Mouse (Mus musculus) right cerebral cortex, postnatal 25 days (tissue): Measurements from ENCODE around the gene Macrod2.

ENCODE experiments used
- DNase-seq: peaks from one replicate; pipeline ENCODE4 v3.0.0; 2022

Gene Macrod2

DNA sequence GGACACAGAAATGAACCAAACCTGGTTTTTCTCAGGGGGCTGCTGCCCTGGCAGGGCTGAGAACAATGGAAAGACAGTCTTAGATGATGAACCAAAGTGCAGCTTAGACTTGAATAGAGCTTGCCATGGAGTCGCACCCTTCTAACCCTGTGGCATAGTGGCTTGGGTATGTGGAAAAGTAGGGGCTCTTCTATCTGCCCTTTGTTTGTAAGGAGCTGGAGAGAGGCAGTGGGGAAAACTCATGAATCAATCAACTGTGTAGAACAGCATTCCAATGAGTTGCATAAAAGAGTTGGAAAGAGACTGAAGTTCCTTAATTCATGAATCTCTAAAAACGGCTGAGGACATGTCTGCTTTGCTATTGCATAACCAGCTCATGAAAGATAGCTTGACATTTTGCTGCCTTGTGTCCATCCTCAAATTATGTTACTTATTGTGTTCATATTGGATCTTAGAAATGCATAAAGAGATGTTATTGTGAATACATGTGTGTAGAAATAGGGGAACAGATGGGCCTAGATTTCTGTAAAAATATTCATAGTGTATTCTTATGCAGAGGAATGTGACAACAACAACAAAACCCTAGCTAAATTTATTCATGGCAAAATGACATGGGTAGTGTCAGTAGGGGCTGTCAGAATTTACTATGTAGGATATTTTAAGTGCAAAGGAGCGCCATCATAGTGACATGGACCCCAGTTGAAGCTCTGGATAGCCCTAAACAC lies 197.6 kb downstream of the Macrod2 start:
- DNase-seq = no peak

DNA sequence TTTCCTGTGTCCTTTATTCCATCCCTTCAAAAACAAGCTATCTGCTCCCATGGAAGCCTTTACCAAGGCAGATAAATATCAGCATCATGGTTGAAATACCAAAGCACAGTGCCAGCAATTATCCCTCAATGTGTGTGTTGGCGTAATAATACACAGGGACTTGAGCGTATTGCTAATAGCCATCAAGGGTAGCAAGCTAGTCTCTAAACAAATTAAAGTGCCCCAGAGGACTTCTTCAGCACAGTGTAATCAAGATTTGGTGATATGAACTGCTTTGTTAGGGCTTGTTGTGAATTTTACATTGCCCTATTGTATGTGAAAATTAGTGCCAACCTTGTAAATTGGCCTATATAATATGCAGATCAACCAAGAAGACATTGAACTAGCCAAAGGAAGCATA lies 201.8 kb downstream of the Macrod2 start:
- no peak for DNase-seq

DNA sequence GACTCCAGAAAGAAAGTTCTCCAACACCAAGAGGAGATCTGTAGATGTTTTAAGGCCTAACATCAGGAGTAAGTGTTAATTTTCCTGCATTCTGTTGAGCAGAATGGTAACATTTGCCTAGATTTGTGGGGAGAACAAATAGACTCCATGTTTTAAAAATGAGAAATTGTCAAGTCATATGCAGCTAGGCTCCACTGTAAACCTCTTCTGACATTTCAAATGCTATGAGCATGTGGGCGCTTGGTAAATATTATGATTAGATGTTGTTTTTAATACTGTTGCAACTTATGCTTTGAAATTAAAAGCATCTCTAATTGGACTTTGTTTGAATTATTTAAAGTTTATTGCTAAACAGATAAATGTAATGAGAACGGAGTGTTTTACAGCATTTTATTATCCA lies 220.3 kb downstream of the Macrod2 start:
- DNase-seq = no peak

- DNase-seq = no peak
Observed at GRCm38 (mm10) chr2:140621730-140622337, 226.7 kb downstream of the Macrod2 start.

GRCm38 (mm10) chr2:140653481-140653880 lies 258.4 kb downstream of the Macrod2 start:
- no peak for DNase-seq

- no peak for DNase-seq
Observed at GRCm38 (mm10) chr2:140653978-140654377, 258.9 kb downstream of the Macrod2 start.

- DNase-seq = no peak
Observed at GRCm38 (mm10) chr2:140662673-140663072, 267.6 kb downstream of the Macrod2 start.

- no peak for DNase-seq
Observed at GRCm38 (mm10) chr2:140664381-140664780, 269.3 kb downstream of the Macrod2 start.

- DNase-seq = no peak
Observed at GRCm38 (mm10) chr2:140666846-140667245, 271.7 kb downstream of the Macrod2 start.

DNA sequence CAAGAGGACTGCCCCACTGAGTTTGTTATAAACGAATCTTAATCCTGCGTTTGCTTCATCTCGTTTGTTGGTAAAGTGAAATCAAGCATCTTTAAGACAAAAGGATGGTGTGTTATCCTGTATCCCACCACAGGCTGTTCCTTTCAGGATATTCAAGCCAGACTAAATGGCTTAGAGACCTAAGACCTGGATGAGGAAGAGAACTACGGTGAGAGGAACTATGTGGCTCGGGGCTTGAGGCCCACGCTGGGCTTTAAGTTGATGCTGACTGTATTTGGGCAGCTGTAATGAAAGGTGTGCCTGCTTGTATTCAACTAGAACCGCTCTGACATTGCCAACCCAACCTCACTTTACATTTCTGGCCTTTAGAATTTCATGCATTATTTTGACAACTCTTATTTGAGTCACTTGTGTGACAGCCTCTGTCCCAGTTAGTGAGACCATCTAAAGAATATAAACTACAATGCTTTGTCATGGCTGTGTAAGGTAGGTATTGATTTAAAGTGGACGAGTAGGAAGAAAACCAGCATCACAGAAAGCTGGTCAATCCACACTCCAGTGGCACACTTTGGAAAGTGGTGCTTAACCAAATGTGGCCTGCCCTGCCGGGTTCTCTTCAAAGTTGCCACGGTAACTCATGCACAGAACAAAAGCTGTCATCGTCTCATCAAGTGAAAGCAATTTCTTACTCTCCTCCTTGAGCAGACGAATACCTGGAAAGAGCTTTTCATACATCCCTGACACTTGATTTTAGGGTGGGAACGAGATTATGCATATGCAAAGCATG lies 272.3 kb downstream of the Macrod2 start:
- no peak for DNase-seq

DNA sequence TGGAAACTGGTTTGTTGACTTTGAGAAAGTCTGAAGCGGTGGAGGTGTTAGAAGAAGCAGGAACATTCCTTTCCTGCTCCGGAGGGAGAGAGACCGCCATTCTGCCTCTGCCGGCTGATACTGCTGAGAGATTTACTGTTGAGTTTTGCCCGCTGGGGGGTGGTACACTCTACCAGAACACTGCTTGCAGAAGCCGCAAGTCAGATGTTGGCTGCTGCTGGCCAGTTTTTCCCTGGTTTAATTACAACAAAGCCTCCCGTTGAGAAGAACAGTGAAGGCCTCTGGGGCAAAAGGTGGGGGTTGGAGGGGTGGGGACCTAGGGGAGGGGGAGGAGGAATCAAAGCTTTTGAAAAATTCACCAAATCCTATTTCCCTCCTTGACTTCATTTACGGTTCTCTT lies 273.2 kb downstream of the Macrod2 start:
- peak; percentile 73 for DNase-seq

- no peak for DNase-seq
Observed at GRCm38 (mm10) chr2:140669081-140669480, 274.0 kb downstream of the Macrod2 start.

DNA sequence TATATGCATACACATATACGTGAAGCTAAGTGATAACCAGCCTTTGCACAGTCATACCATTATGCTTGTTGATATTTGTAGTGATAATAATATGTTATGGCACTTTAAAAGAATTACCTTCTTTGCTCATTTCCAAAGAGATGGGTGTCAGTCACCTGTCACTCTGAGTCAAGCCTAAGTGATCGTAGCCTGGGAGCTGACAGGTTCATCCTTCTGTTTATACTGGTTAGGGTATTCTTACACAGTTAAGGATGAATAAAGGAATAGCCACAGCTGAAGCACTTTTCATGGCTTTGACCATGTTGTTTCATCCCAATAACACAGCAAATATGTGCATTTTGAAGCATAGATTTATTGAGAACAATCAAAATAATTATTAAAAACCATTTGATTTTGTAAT lies 274.7 kb downstream of the Macrod2 start:
- no peak for DNase-seq

- peak; percentile 74 for DNase-seq
Observed at GRCm38 (mm10) chr2:140670457-140670856, 275.3 kb downstream of the Macrod2 start.

GRCm38 (mm10) chr2:140670963-140671702 lies 276.0 kb downstream of the Macrod2 start, which contains the start of gene Flrt3:
Flrt3 (minus strand) TSS chr2:140671469.
- DNase-seq = peak; percentile 89

- DNase-seq = no peak
Observed at GRCm38 (mm10) chr2:140673466-140673865, 278.4 kb downstream of the Macrod2 start.

DNA sequence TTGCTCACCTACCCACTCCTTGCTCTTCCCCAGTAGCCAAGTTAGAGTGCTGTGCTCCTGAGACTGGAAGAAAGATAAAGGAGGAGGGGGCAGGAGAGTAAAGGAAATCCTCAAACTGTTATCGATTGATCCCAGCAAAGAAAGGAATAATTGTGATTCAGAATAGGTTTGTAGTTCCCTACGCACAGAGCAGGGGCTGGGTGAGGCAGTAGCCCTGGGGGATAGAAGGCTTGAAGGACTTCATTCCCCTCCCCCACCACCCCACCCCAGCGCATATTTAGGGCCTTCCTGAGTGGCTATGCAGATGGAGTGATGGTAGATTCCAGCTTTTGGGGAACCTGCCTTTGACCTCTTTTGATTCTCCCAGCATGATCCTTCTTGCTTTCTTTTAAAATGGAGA lies 281.6 kb downstream of the Macrod2 start:
- DNase-seq = no peak

GRCm38 (mm10) chr2:140690906-140691305 lies 295.8 kb downstream of the Macrod2 start:
- no peak for DNase-seq

- DNase-seq = no peak
Observed at GRCm38 (mm10) chr2:140691403-140691802, 296.3 kb downstream of the Macrod2 start.

DNA sequence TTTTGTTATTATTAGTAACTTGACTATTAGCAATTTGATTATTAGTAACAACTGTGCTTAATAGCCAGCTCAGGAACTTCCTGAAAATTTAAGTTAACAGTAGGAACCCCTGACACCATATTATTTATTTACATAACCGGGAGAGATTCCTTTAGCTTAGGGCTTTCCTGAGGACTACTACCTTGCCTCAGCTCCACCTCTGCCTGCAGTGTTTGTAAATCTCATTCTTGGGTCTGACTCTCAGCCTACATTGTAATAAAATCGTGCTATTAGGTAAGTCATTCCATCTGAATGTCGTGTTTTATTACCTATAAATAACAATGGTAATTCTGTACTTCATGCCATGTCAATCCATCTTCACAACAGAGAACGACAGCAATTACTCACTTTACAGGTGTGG lies 297.4 kb downstream of the Macrod2 start:
- no peak for DNase-seq

DNA sequence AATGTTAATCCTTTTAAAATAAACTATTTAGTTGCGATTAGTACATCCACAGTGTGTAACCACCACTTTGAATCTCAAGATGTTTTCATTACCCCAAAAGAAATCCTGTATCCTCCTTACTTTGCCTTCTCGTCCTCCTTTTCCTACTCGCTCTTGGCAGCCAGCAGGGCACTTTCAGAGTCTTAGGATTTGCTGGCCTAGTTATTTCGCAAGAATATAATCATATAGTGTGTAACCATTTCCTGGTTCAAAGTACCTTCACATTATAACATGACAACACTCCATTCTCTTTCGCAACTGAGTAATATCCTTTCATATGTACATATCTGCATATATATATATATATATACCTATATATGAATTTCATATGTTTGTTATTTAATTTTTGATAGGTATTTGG lies 298.7 kb downstream of the Macrod2 start:
- no peak for DNase-seq

- no peak for DNase-seq
Observed at GRCm38 (mm10) chr2:140698585-140698984, 303.5 kb downstream of the Macrod2 start.

DNA sequence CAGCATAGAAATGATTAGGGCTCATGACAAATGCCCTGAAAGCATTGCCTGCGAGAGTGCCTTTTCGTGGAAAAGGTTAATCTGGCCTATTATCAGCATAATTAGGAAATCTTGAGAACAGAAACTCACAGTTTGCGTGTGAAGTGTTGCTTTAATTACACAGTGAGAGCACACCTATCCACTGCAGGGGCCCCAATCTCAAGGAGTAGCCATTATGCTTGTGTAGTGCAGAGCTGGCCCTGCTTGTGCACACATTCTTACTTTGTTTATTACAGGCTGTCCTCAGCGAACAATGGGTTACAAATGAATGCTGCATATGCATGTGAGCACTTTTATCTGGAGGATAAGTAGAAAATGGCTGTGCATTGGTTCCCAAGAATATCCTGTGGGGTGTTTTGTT lies 308.3 kb downstream of the Macrod2 start:
- DNase-seq = no peak
